Mouse (Mus musculus) liver, embryonic 11.5 days (tissue): ENCODE measurements at regions not wholly inside any gene's neighbourhood (a gene's known extent, or its start where the extent isn't known, plus 50 kb on each side); places are given as distances from the start of the nearest gene placed in this dataset.

Source experiments
- ATAC-seq: fragments of 200-750 bp; cut with Nextera tagmentation; replicated peaks from 2 replicates; pipeline ENCODE4 v1.8.0; 2017; ENCODE audit warnings: moderate number of reproducible peaks, mild to moderate bottlenecking, moderate TSS enrichment, moderate library complexity; ENCODE audit not compliant: low FRiP score
- DNase-seq: peaks from one replicate; pipeline ENCODE4 v3.0.0-alpha.2; 2017; ENCODE audit warnings: low spot score
- H3K27ac ChIP-seq: fragments of 300-500 bp; sonication (generic); 2 replicates; pipeline ENCODE4 v1.5.1; 2014; ENCODE audit warnings: mild to moderate bottlenecking, low read depth, low read length, control low read depth
- H3K27me3 ChIP-seq: fragments of 300-500 bp; sonication (generic); replicated peaks from 2 replicates; pipeline ENCODE4 v1.6.1; 2014; ENCODE audit warnings: low read length, mixed read lengths; ENCODE audit not compliant: control insufficient read depth, insufficient read depth
- H3K36me3 ChIP-seq: fragments of 300-500 bp; sonication (generic); 2 replicates; pipeline ENCODE4 v1.6.1; 2014; ENCODE audit warnings: mild to moderate bottlenecking, low read length, moderate library complexity, mixed read lengths; ENCODE audit not compliant: control insufficient read depth, insufficient read depth
- H3K4me1 ChIP-seq: fragments of 300-500 bp; sonication (generic); replicated peaks from 2 replicates; pipeline ENCODE4 v1.6.1; 2014; ENCODE audit warnings: low read length, mixed read lengths; ENCODE audit not compliant: control insufficient read depth, insufficient read depth
- H3K4me2 ChIP-seq: fragments of 300-500 bp; sonication (generic); 2 replicates; pipeline ENCODE4 v1.6.1; 2014; ENCODE audit warnings: mild to moderate bottlenecking, control low read depth, moderate library complexity
- H3K4me3 ChIP-seq: fragments of 300-500 bp; sonication (generic); 2 replicates; pipeline ENCODE4 v1.5.1; 2014; ENCODE audit warnings: low read depth, low read length, control low read depth
- H3K9ac ChIP-seq: fragments of 300-500 bp; sonication (generic); 2 replicates; pipeline ENCODE4 v1.6.1; 2014; ENCODE audit warnings: low read depth, low read length, control low read depth
- H3K9me3 ChIP-seq: fragments of 300-500 bp; sonication (generic); 2 replicates; pipeline ENCODE4 v1.6.1; 2016; ENCODE audit warnings: low read length, inconsistent platforms, mixed read lengths; ENCODE audit not compliant: control insufficient read depth
- whole genome bisulfite sequencing: fragments of 180-500 bp; shearing (Covaris S2); extraction: QIAGEN DNeasy Blood & Tissue Kit; methylation state at CpG from one replicate; pipeline ENCODE4 v1.1.7; 2014; 5-methylcytosine and 5-hydroxymethylcytosine counted together

GRCm38 (mm10) chr17:29775836-29776235 is 59.0 kb upstream of the Ccdc167 start:
- H3K4me2 ChIP-seq: no peak overlapping the region
- no peaks in the 10 kb centered on the region for H3K9me3 ChIP-seq
- no peaks in the 10 kb centered on the region for H3K4me1 ChIP-seq
- no peaks in the 10 kb centered on the region; the same call in 1 of the 2 replicates for H3K27me3 ChIP-seq
- ATAC-seq: no peak
- no peaks in the 10 kb centered on the region for H3K36me3 ChIP-seq
- no peak overlapping the region for H3K27ac ChIP-seq
- no peak overlapping the region for H3K9ac ChIP-seq
- no peak for DNase-seq
- WGBS: 80% methylated on average over 14 of the region's 14 CpGs
- no peak overlapping the region for H3K4me3 ChIP-seq

- Histone ChIP-seq H3K4me3 (no peak overlapping the region), H3K9me3 (no peaks in the 10 kb centered on the region), H3K4me1 (no peaks in the 10 kb centered on the region), H3K36me3 (no peaks in the 10 kb centered on the region), H3K4me2 (no peak overlapping the region), H3K9ac (no peak overlapping the region), H3K27me3 (no peaks in the 10 kb centered on the region; the same call in 1 of the 2 replicates), H3K27ac (no peak overlapping the region)
- DNase-seq (peak; percentile 51), ATAC-seq (peak; percentile 49; the same call in 1 of the 2 replicates)
- WGBS: 16% methylated on average over 14 of the region's 14 CpGs
Observed at GRCm38 (mm10) chr17:29773339-29773738, 56.5 kb upstream of the Ccdc167 start.

- Histone ChIP-seq H3K36me3 (no peaks in the 10 kb centered on the region), H3K9me3 (no peaks in the 10 kb centered on the region), H3K27me3 (no peaks in the 10 kb centered on the region; the same call in 1 of the 2 replicates), H3K27ac (no peak overlapping the region), H3K4me2 (no peak overlapping the region), H3K4me3 (no peak overlapping the region), H3K4me1 (no peaks in the 10 kb centered on the region), H3K9ac (no peak overlapping the region)
- ATAC-seq (no peak), DNase-seq (no peak)
- 73% methylated on average over 9 of the region's 9 CpGs for WGBS
Observed at GRCm38 (mm10) chr17:29770914-29771313, 54.1 kb upstream of the Ccdc167 start.

GRCm38 (mm10) chr17:29769631-29770030 is 52.8 kb upstream of the Ccdc167 start:
- Histone ChIP-seq H3K9me3 (no peaks in the 10 kb centered on the region), H3K36me3 (no peaks in the 10 kb centered on the region), H3K9ac (no peak overlapping the region), H3K4me3 (no peak overlapping the region), H3K27ac (no peak overlapping the region), H3K4me1 (no peaks in the 10 kb centered on the region), H3K27me3 (no peaks in the 10 kb centered on the region; the same call in 1 of the 2 replicates), H3K4me2 (no peak overlapping the region)
- ATAC-seq (no peak), DNase-seq (no peak)
- 71% methylated on average over 10 of the region's 10 CpGs for WGBS

DNA sequence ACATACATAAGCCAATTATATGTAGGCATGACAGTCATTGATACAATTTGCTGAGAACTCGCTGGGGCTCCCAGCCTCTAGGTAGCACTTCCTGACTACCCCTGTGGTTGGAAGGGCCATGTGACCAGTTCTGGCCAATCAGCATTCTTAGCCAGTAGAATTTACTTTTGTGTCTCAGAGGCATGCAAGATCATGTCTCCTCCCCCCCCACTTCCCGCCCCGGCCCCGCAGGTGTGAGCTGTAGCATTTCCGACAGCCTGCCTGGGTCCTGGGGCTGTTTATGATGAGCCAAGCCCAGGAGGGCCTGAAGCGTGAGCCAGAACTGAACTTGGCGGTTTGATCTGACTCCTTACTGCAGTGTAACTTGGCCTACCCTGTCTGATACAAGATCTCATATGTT is 52.3 kb upstream of the Ccdc167 start:
- Histone ChIP-seq H3K36me3 (no peaks in the 10 kb centered on the region), H3K9ac (no peak overlapping the region), H3K4me2 (no peak overlapping the region), H3K27ac (no peak overlapping the region), H3K9me3 (no peaks in the 10 kb centered on the region), H3K4me3 (no peak overlapping the region), H3K27me3 (no peaks in the 10 kb centered on the region; the same call in 1 of the 2 replicates), H3K4me1 (no peaks in the 10 kb centered on the region)
- DNase-seq (no peak), ATAC-seq (0 out of 2 replicates have a peak, but pooled peaks have one; percentile 29)
- 51% methylated on average over 7 of the region's 7 CpGs for WGBS

- Histone ChIP-seq H3K36me3 (no peaks in the 10 kb centered on the region), H3K4me3 (no peak overlapping the region), H3K27ac (no peak overlapping the region), H3K4me1 (no peaks in the 10 kb centered on the region), H3K9ac (no peak overlapping the region), H3K27me3 (no peaks in the 10 kb centered on the region; the same call in 1 of the 2 replicates), H3K4me2 (no peak overlapping the region), H3K9me3 (no peaks in the 10 kb centered on the region)
- ATAC-seq (no peak), DNase-seq (no peak)
- 70% methylated on average over 5 of the region's 5 CpGs for WGBS
Observed at GRCm38 (mm10) chr17:29768642-29769041, 51.8 kb upstream of the Ccdc167 start.
